Mouse (Mus musculus) right cerebral cortex, adult 2 months (tissue): ENCODE data around the gene Trip10.

ENCODE experiments used
- DNase-seq, 2 experiments: peaks; one replicate each; pipeline ENCODE4 v3.0.0; 2021 to 2022; ENCODE audit warnings: low spot score in 2 of 2

The Trip10 gene

GRCm38 (mm10) chr17:57234254-57234928 is 14.9 kb upstream of the Trip10 start:
- DNase-seq, result no peak

GRCm38 (mm10) chr17:57235803-57236202 is 13.5 kb upstream of the Trip10 start:
- no peak for DNase-seq

GRCm38 (mm10) chr17:57237181-57237580 is 12.1 kb upstream of the Trip10 start:
- no peak for DNase-seq

GRCm38 (mm10) chr17:57243650-57244370 is 5.4 kb upstream of the Trip10 start:
- DNase-seq, result no peak

- no peak for DNase-seq
Observed at GRCm38 (mm10) chr17:57245311-57245929, 3.8 kb upstream of the Trip10 start.

- no peak for DNase-seq
Observed at GRCm38 (mm10) chr17:57246663-57247392, 2.4 kb upstream of the Trip10 start.

GRCm38 (mm10) chr17:57247393-57248200 is 1.7 kb upstream of the Trip10 start:
- DNase-seq, result peak; percentile 96 to 97

- DNase-seq, result peak; percentile 88 to 92
Observed at GRCm38 (mm10) chr17:57248201-57248699, 1.0 kb upstream of the Trip10 start, which contains the start of gene Gpr108. Gene Gpr108, minus strand, starts transcription at chr17:57248446.

GRCm38 (mm10) chr17:57248771-57249170 is 484 bp upstream of the Trip10 start:
- DNase-seq, result no peak

GRCm38 (mm10) chr17:57250461-57251160 is 1.4 kb downstream of the Trip10 start:
- DNase-seq, result peak; percentile 40 to 41

GRCm38 (mm10) chr17:57251431-57251830 is 2.2 kb downstream of the Trip10 start:
- no peak for DNase-seq

GRCm38 (mm10) chr17:57253306-57253705 is 4.1 kb downstream of the Trip10 start:
- no peak for DNase-seq

GRCm38 (mm10) chr17:57255354-57255753 is 6.1 kb downstream of the Trip10 start:
- no peak for DNase-seq

GRCm38 (mm10) chr17:57256921-57257485 is 7.7 kb downstream of the Trip10 start:
- DNase-seq, result no peak

- no peak for DNase-seq
Observed at GRCm38 (mm10) chr17:57258191-57258590, 8.9 kb downstream of the Trip10 start.

- DNase-seq, result peak; percentile 29 to 38
Observed at GRCm38 (mm10) chr17:57259742-57260141, 10.5 kb downstream of the Trip10 start.

GRCm38 (mm10) chr17:57260351-57260750 is 11.1 kb downstream of the Trip10 start:
- DNase-seq, result no peak

- no peak for DNase-seq
Observed at GRCm38 (mm10) chr17:57261286-57261685, 12.0 kb downstream of the Trip10 start.

GRCm38 (mm10) chr17:57261796-57262195 is 12.5 kb downstream of the Trip10 start:
- DNase-seq, result no peak
